Mouse (Mus musculus) stomach, embryonic 16.5 days (tissue): ENCODE data around the gene Leng9. TPM values are rescaled to one million over a fixed set of nuclear protein-coding genes. Genes with fewer than 3 reads are reported as not detected.

ENCODE experiments used
- ATAC-seq: fragments of 200-750 bp; cut with Nextera tagmentation; 2 replicates; pipeline ENCODE4 v1.8.0; 2017; ENCODE audit warnings: moderate number of reproducible peaks, moderate TSS enrichment; ENCODE audit not compliant: insufficient read depth, low FRiP score
- H3K27ac ChIP-seq: fragments of 300-500 bp; sonication (generic); 2 replicates; pipeline ENCODE4 v1.5.1; 2014; ENCODE audit warnings: low read length
- H3K27me3 ChIP-seq: fragments of 300-500 bp; sonication (generic); 2 replicates; pipeline ENCODE4 v1.6.1; 2014; ENCODE audit warnings: low read length, control low read depth, mixed read lengths; ENCODE audit not compliant: control insufficient read depth, insufficient read depth
- H3K36me3 ChIP-seq: fragments of 300-500 bp; sonication (generic); 2 replicates; pipeline ENCODE4 v1.6.1; 2014; ENCODE audit warnings: low read length; ENCODE audit not compliant: control insufficient read depth, insufficient read depth
- H3K4me1 ChIP-seq: fragments of 300-500 bp; sonication (generic); 2 replicates; pipeline ENCODE4 v1.6.1; 2014; ENCODE audit warnings: low read length, control low read depth, mixed read lengths; ENCODE audit not compliant: control insufficient read depth, insufficient read depth
- H3K4me2 ChIP-seq: fragments of 300-500 bp; sonication (generic); 2 replicates; pipeline ENCODE4 v1.6.1; 2014; ENCODE audit warnings: low read depth, low read length, mixed read lengths
- H3K4me3 ChIP-seq: fragments of 300-500 bp; sonication (generic); replicated peaks from 2 replicates; pipeline ENCODE4 v1.5.1; 2014; ENCODE audit warnings: mild to moderate bottlenecking, low read length
- H3K9ac ChIP-seq: fragments of 300-500 bp; sonication (generic); 2 replicates; pipeline ENCODE4 v1.6.1; 2014; ENCODE audit warnings: low read length
- H3K9me3 ChIP-seq: fragments of 300-500 bp; sonication (generic); replicated peaks from 2 replicates; pipeline ENCODE4 v1.6.1; 2016; ENCODE audit warnings: low read length, control low read depth; ENCODE audit not compliant: control insufficient read depth
- WGBS: fragments of 180-500 bp; shearing (Covaris S2); extraction: QIAGEN DNeasy Blood & Tissue Kit; methylation state at CpG from one replicate; pipeline ENCODE4 v1.1.7; 2014; 5-methylcytosine and 5-hydroxymethylcytosine counted together
- polyA plus RNA-seq: library from polyadenylated mRNA; unstranded; fragments of >200 nt; fragmentation: Nextera tagmentation; extraction: Ambion mirVana; gene quantifications from 2 replicates; pipeline ENCODE4 v1.2.1, GENCODE M21; 2015

Gene Leng9
- polyA plus RNA-seq, 1 experiment from 2014 or later: 6.0 TPM

GRCm38 (mm10) chr7:4145552-4146190 lies 4.5 kb downstream of the Leng9 start:
- Histone ChIP-seq H3K4me3 (no peak overlapping the region), H3K9me3 (no peaks in the 10 kb centered on the region), H3K36me3 (peaks cover 46% of the 10 kb centered on the region), H3K4me1 (peaks cover 28% of the 10 kb centered on the region), H3K27ac (no peak overlapping the region), H3K4me2 (no peak overlapping the region), H3K9ac (no peak overlapping the region), H3K27me3 (no peaks in the 10 kb centered on the region)
- no peak for ATAC-seq
- 67% methylated on average over 6 of the region's 6 CpGs for WGBS

- Histone ChIP-seq H3K36me3 (peaks cover 51% of the 10 kb centered on the region), H3K4me2 (no peak overlapping the region), H3K9me3 (no peaks in the 10 kb centered on the region), H3K4me1 (peaks cover 21% of the 10 kb centered on the region), H3K27ac (no peak overlapping the region), H3K27me3 (no peaks in the 10 kb centered on the region), H3K4me3 (no peak overlapping the region), H3K9ac (no peak overlapping the region)
- 92% methylated on average over 20 of the region's 20 CpGs for WGBS
- no peak for ATAC-seq
Measured at GRCm38 (mm10) chr7:4144766-4145551, 5.2 kb downstream of the Leng9 start.

GRCm38 (mm10) chr7:4144046-4144445 lies 6.1 kb downstream of the Leng9 start:
- ATAC-seq: no peak
- H3K36me3 ChIP-seq: peaks cover 58% of the 10 kb centered on the region
- H3K27me3 ChIP-seq: no peaks in the 10 kb centered on the region
- WGBS: 94% methylated on average over 13 of the region's 13 CpGs
- no peak overlapping the region for H3K4me3 ChIP-seq
- no peak overlapping the region for H3K27ac ChIP-seq
- peaks cover 20% of the 10 kb centered on the region for H3K4me1 ChIP-seq
- no peak overlapping the region for H3K9ac ChIP-seq
- H3K4me2 ChIP-seq: no peak overlapping the region
- H3K9me3 ChIP-seq: no peaks in the 10 kb centered on the region

- WGBS: 95% methylated on average over 19 of the region's 19 CpGs
- H3K9me3 ChIP-seq: no peaks in the 10 kb centered on the region
- H3K4me3 ChIP-seq: no peak overlapping the region
- H3K4me2 ChIP-seq: no peak overlapping the region
- peaks cover 20% of the 10 kb centered on the region for H3K4me1 ChIP-seq
- H3K27me3 ChIP-seq: no peaks in the 10 kb centered on the region
- peaks cover 58% of the 10 kb centered on the region for H3K36me3 ChIP-seq
- no peak overlapping the region for H3K9ac ChIP-seq
- no peak overlapping the region for H3K27ac ChIP-seq
- ATAC-seq: no peak
Measured at GRCm38 (mm10) chr7:4143506-4143905, 6.7 kb downstream of the Leng9 start.

- H3K36me3 ChIP-seq: peaks cover 58% of the 10 kb centered on the region
- no peaks in the 10 kb centered on the region for H3K9me3 ChIP-seq
- ATAC-seq: no peak
- H3K4me3 ChIP-seq: no peak overlapping the region
- no peak overlapping the region for H3K4me2 ChIP-seq
- no peak overlapping the region for H3K9ac ChIP-seq
- no peak overlapping the region for H3K27ac ChIP-seq
- H3K4me1 ChIP-seq: peaks cover 20% of the 10 kb centered on the region
- WGBS: 96% methylated on average over 10 of the region's 10 CpGs
- no peaks in the 10 kb centered on the region for H3K27me3 ChIP-seq
Measured at GRCm38 (mm10) chr7:4142796-4143445, 7.3 kb downstream of the Leng9 start.

- no peak for ATAC-seq
Measured at GRCm38 (mm10) chr7:4141648-4142325, 8.4 kb downstream of the Leng9 start.

GRCm38 (mm10) chr7:4139391-4139790 lies 10.8 kb downstream of the Leng9 start:
- Histone ChIP-seq H3K4me1 (peaks cover 16% of the 10 kb centered on the region), H3K4me3 (no peak overlapping the region), H3K27ac (no peak overlapping the region), H3K36me3 (peaks cover 31% of the 10 kb centered on the region), H3K9me3 (no peaks in the 10 kb centered on the region), H3K27me3 (no peaks in the 10 kb centered on the region), H3K9ac (no peak overlapping the region), H3K4me2 (no peak overlapping the region)
- ATAC-seq: no peak
- 90% methylated on average over 5 of the region's 5 CpGs for WGBS

More at GRCm38 (mm10) chr7:4141648-4142325, 8.4 kb downstream of the Leng9 start:
- Histone ChIP-seq H3K27ac (no peak overlapping the region), H3K4me1 (peaks cover 12% of the 10 kb centered on the region), H3K27me3 (no peaks in the 10 kb centered on the region), H3K4me3 (no peak overlapping the region), H3K36me3 (peaks cover 49% of the 10 kb centered on the region), H3K9ac (no peak overlapping the region), H3K4me2 (no peak overlapping the region), H3K9me3 (no peaks in the 10 kb centered on the region)
- 90% methylated on average over 6 of the region's 6 CpGs for WGBS

GRCm38 (mm10) chr7:4138671-4139070 lies 11.5 kb downstream of the Leng9 start:
- Histone ChIP-seq H3K4me3 (no peak overlapping the region), H3K4me2 (no peak overlapping the region), H3K9me3 (no peaks in the 10 kb centered on the region), H3K9ac (no peak overlapping the region; the same call in 1 of the 2 replicates), H3K4me1 (peaks cover 16% of the 10 kb centered on the region), H3K36me3 (peaks cover 25% of the 10 kb centered on the region), H3K27me3 (no peaks in the 10 kb centered on the region), H3K27ac (no peak overlapping the region)
- WGBS: 90% methylated on average over 7 of the region's 7 CpGs
- no peak for ATAC-seq
